Mouse (Mus musculus) olfactory bulb, adult 2 months (tissue): ENCODE results near the gene Ganab.

ENCODE experiments used
- CTCF ChIP-seq: fragments of 200-500 bp; IDR thresholded peaks from 2 replicates; pipeline ENCODE4 v1.5.1; 2012; ENCODE audit warnings: low read depth, mild to moderate bottlenecking, low read length, moderate library complexity; ENCODE audit not compliant: insufficient read depth
- POLR2A ChIP-seq: fragments of 200-500 bp; IDR thresholded peaks from 2 replicates; pipeline ENCODE4 v1.6.1; 2012; ENCODE audit warnings: mild to moderate bottlenecking, low read depth, low read length, moderate library complexity; ENCODE audit not compliant: insufficient read depth

- TF ChIP-seq POLR2A: no peak
- no peak for TF ChIP-seq CTCF
Measured at GRCm38 (mm10) chr19:8852236-8852928, 45.5 kb upstream of the Ganab start.
